Mouse (Mus musculus) heart, embryonic 12.5 days (tissue): ENCODE measurements at regions not wholly inside any gene's neighbourhood (a gene's known extent, or its start where the extent isn't known, plus 50 kb on each side); places are given as distances from the start of the nearest gene placed in this dataset.

Experiments
- ATAC-seq: fragments of 200-750 bp; cut with Nextera tagmentation; 2 replicates; pipeline ENCODE4 v1.8.0; 2017; ENCODE audit warnings: moderate TSS enrichment, moderate library complexity; ENCODE audit not compliant: insufficient number of reproducible peaks, low FRiP score
- H3K27ac ChIP-seq: fragments of 300-500 bp; sonication (generic); 2 replicates; pipeline ENCODE4 v1.5.1; 2016; ENCODE audit warnings: mild to moderate bottlenecking, moderate library complexity; ENCODE audit not compliant: poor library complexity, severe bottlenecking
- H3K27me3 ChIP-seq: fragments of 300-500 bp; sonication (generic); replicated peaks from 2 replicates; pipeline ENCODE4 v1.6.1; 2016; ENCODE audit warnings: mild to moderate bottlenecking, moderate library complexity
- H3K36me3 ChIP-seq: fragments of 300-500 bp; sonication (generic); 2 replicates; pipeline ENCODE4 v1.6.1; 2016; ENCODE audit warnings: mild to moderate bottlenecking, moderate library complexity
- H3K4me1 ChIP-seq: fragments of 300-500 bp; sonication (generic); replicated peaks from 2 replicates; pipeline ENCODE4 v1.6.1; 2016; ENCODE audit warnings: mild to moderate bottlenecking
- H3K4me2 ChIP-seq: fragments of 300-500 bp; sonication (generic); 2 replicates; pipeline ENCODE4 v1.6.1; 2016; ENCODE audit warnings: mild to moderate bottlenecking, moderate library complexity
- H3K4me3 ChIP-seq: fragments of 300-500 bp; sonication (generic); 2 replicates; pipeline ENCODE4 v1.5.1; 2016; ENCODE audit warnings: mild to moderate bottlenecking
- H3K9ac ChIP-seq: fragments of 300-500 bp; sonication (generic); 2 replicates; pipeline ENCODE4 v1.6.1; 2016; ENCODE audit warnings: mild to moderate bottlenecking, moderate library complexity
- H3K9me3 ChIP-seq: fragments of 300-500 bp; sonication (generic); replicated peaks from 2 replicates; pipeline ENCODE4 v1.6.1; 2016; ENCODE audit warnings: mild to moderate bottlenecking, moderate library complexity
- WGBS: fragments of 180-500 bp; shearing (Covaris S2); methylation state at CpG from one replicate; pipeline ENCODE4 v1.1.7; 2016; 5-methylcytosine and 5-hydroxymethylcytosine counted together

GRCm38 (mm10) chr2:131739022-131739421 lies 120.5 kb downstream of the Erv3 start:
- H3K4me1 ChIP-seq: no peaks in the 10 kb centered on the region; the same call in 1 of the 2 replicates
- no peak overlapping the region for H3K4me3 ChIP-seq
- H3K4me2 ChIP-seq: no peak overlapping the region
- no peak overlapping the region for H3K27ac ChIP-seq
- WGBS: 64% methylated on average over 4 of the region's 4 CpGs
- H3K9ac ChIP-seq: no peak overlapping the region
- ATAC-seq: no peak
- no peaks in the 10 kb centered on the region for H3K27me3 ChIP-seq
- no peaks in the 10 kb centered on the region for H3K36me3 ChIP-seq
- H3K9me3 ChIP-seq: no peaks in the 10 kb centered on the region

- Histone ChIP-seq H3K4me3 (no peak overlapping the region), H3K4me2 (no peak overlapping the region), H3K9ac (no peak overlapping the region), H3K27ac (no peak overlapping the region), H3K27me3 (no peaks in the 10 kb centered on the region), H3K36me3 (no peaks in the 10 kb centered on the region), H3K4me1 (no peaks in the 10 kb centered on the region; the same call in 1 of the 2 replicates), H3K9me3 (no peaks in the 10 kb centered on the region)
- 80% methylated on average over 6 of the region's 6 CpGs for WGBS
- ATAC-seq: no peak
Observed at GRCm38 (mm10) chr2:131734740-131735378, 124.7 kb downstream of the Erv3 start.

GRCm38 (mm10) chr2:131726533-131726932 lies 133.0 kb downstream of the Erv3 start:
- ATAC-seq: no peak
- H3K9ac ChIP-seq: no peak overlapping the region
- H3K27me3 ChIP-seq: no peaks in the 10 kb centered on the region
- H3K36me3 ChIP-seq: no peaks in the 10 kb centered on the region
- WGBS: 69% methylated on average over 3 of the region's 3 CpGs
- no peak overlapping the region for H3K4me3 ChIP-seq
- no peak overlapping the region for H3K4me2 ChIP-seq
- no peaks in the 10 kb centered on the region for H3K4me1 ChIP-seq
- H3K27ac ChIP-seq: no peak overlapping the region
- peaks cover 22% of the 10 kb centered on the region for H3K9me3 ChIP-seq

- no peak overlapping the region for H3K4me2 ChIP-seq
- WGBS: 79% methylated on average over 6 of the region's 6 CpGs
- no peak overlapping the region for H3K27ac ChIP-seq
- H3K4me3 ChIP-seq: no peak overlapping the region
- H3K27me3 ChIP-seq: no peaks in the 10 kb centered on the region
- H3K36me3 ChIP-seq: no peaks in the 10 kb centered on the region
- ATAC-seq: no peak
- H3K4me1 ChIP-seq: no peaks in the 10 kb centered on the region
- H3K9ac ChIP-seq: no peak overlapping the region
- H3K9me3 ChIP-seq: peaks cover 28% of the 10 kb centered on the region
Observed at GRCm38 (mm10) chr2:131721631-131722545, 137.7 kb downstream of the Erv3 start.

GRCm38 (mm10) chr2:131717561-131717960 lies 142.0 kb downstream of the Erv3 start:
- WGBS: 70% methylated on average over 5 of the region's 5 CpGs

GRCm38 (mm10) chr2:131716841-131717240 lies 142.7 kb downstream of the Erv3 start:
- Histone ChIP-seq H3K27me3 (no peaks in the 10 kb centered on the region), H3K4me1 (no peaks in the 10 kb centered on the region), H3K9ac (no peak overlapping the region), H3K4me3 (no peak overlapping the region), H3K27ac (no peak overlapping the region), H3K36me3 (no peaks in the 10 kb centered on the region), H3K4me2 (no peak overlapping the region), H3K9me3 (peaks cover 6% of the 10 kb centered on the region; the same call in 1 of the 2 replicates)
- 84% methylated on average over 5 of the region's 5 CpGs for WGBS
- ATAC-seq: no peak

More at GRCm38 (mm10) chr2:131717561-131717960, 142.0 kb downstream of the Erv3 start:
- no peak for ATAC-seq
- Histone ChIP-seq H3K27me3 (no peaks in the 10 kb centered on the region), H3K27ac (no peak overlapping the region), H3K9me3 (peaks cover 6% of the 10 kb centered on the region; the same call in 1 of the 2 replicates), H3K4me1 (no peaks in the 10 kb centered on the region), H3K36me3 (no peaks in the 10 kb centered on the region), H3K9ac (no peak overlapping the region), H3K4me3 (no peak overlapping the region), H3K4me2 (no peak overlapping the region)

- no peak overlapping the region for H3K4me2 ChIP-seq
- H3K9ac ChIP-seq: no peak overlapping the region
- no peaks in the 10 kb centered on the region for H3K4me1 ChIP-seq
- no peaks in the 10 kb centered on the region for H3K27me3 ChIP-seq
- peaks cover 10% of the 10 kb centered on the region; the same call in 1 of the 2 replicates for H3K9me3 ChIP-seq
- no peak for ATAC-seq
- H3K27ac ChIP-seq: no peak overlapping the region
- 78% methylated on average over 3 of the region's 3 CpGs for WGBS
- H3K4me3 ChIP-seq: no peak overlapping the region
- H3K36me3 ChIP-seq: no peaks in the 10 kb centered on the region
Observed at GRCm38 (mm10) chr2:131715381-131715780, 144.2 kb downstream of the Erv3 start.

GRCm38 (mm10) chr2:131711886-131712285 lies 147.7 kb downstream of the Erv3 start:
- no peak overlapping the region for H3K4me2 ChIP-seq
- no peaks in the 10 kb centered on the region for H3K27me3 ChIP-seq
- ATAC-seq: no peak
- H3K27ac ChIP-seq: no peak overlapping the region
- H3K36me3 ChIP-seq: no peaks in the 10 kb centered on the region
- no peak overlapping the region for H3K4me3 ChIP-seq
- H3K4me1 ChIP-seq: peaks cover 1% of the 10 kb centered on the region; the same call in 1 of the 2 replicates
- no peak overlapping the region for H3K9ac ChIP-seq
- H3K9me3 ChIP-seq: peaks cover 4% of the 10 kb centered on the region; the same call in 1 of the 2 replicates

- Histone ChIP-seq H3K4me1 (peaks cover 35% of the 10 kb centered on the region), H3K27me3 (no peaks in the 10 kb centered on the region), H3K4me3 (no peak overlapping the region), H3K9me3 (peaks cover 4% of the 10 kb centered on the region; the same call in 1 of the 2 replicates), H3K27ac (no peak overlapping the region), H3K4me2 (no peak overlapping the region), H3K9ac (no peak overlapping the region), H3K36me3 (no peaks in the 10 kb centered on the region)
- ATAC-seq: no peak
- WGBS: 68% methylated on average over 4 of the region's 4 CpGs
Observed at GRCm38 (mm10) chr2:131706565-131706964, 144.5 kb upstream of the Adra1d start.

- H3K9ac ChIP-seq: no peak overlapping the region
- H3K9me3 ChIP-seq: no peaks in the 10 kb centered on the region
- H3K36me3 ChIP-seq: no peaks in the 10 kb centered on the region
- H3K4me1 ChIP-seq: peaks cover 49% of the 10 kb centered on the region
- ATAC-seq: no peak
- H3K4me2 ChIP-seq: peak overlapping the region; percentile 21; the same call in 1 of the 2 replicates
- H3K27ac ChIP-seq: peak overlapping the region; percentile 76
- H3K27me3 ChIP-seq: no peaks in the 10 kb centered on the region
- H3K4me3 ChIP-seq: no peak overlapping the region
Observed at GRCm38 (mm10) chr2:131704406-131704805, 142.3 kb upstream of the Adra1d start.

GRCm38 (mm10) chr2:131702146-131702545 lies 140.1 kb upstream of the Adra1d start:
- Histone ChIP-seq H3K9me3 (no peaks in the 10 kb centered on the region), H3K36me3 (no peaks in the 10 kb centered on the region), H3K27ac (no peak overlapping the region), H3K4me2 (no peak overlapping the region), H3K4me1 (peaks cover 49% of the 10 kb centered on the region), H3K27me3 (no peaks in the 10 kb centered on the region), H3K9ac (no peak overlapping the region), H3K4me3 (no peak overlapping the region)
- 72% methylated on average over 4 of the region's 4 CpGs for WGBS
- no peak for ATAC-seq
